ENCODE assay signal across 9 mouse cellular contexts in the genomic region with DNA sequence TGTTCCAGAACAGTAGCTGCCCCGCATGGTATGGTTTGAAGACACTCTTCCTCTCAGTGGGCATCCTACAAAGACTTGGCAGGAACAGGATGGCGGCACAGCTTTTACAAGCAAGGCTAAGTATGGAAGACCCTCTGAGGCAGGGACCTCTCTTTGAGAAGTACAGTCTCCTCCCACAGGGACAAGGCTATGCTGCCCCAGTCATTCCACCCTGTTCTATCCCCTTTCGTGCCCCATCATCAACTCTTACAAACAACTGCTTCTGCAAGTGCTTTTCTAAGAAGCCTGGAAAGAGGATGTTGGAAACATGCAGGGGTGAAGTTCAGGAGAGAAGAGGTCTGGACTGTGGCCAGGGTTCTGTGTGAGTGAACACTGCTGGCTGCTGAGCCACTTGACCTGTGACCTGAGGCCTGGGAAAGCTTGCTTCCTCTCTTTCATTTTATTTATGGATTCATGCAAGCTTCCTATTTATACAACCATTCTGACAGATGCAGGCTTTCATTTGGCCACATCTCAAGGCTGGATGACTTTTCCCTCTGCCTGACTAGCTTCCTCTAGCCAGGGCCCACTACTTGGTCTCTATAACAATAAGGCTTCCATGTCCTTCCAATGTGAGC.
DNase-seq lines count a peak whose midpoint lies in the region; ATAC-seq and TF ChIP-seq lines count a peak whose summit lies in the region.
"Had no signal": no experiment of that assay in that cellular context is flagged by ENCODE, and none has a peak within 500 bp of the region (broad histone marks: within the 10 kb centered on the region; RNA-seq: fewer than 3 reads in every experiment).

No protein-coding gene starts in this region.

- H3K36me3 ChIP-seq in heart, embryonic 10.5 days = no peaks in the 10 kb centered on the region
- H3K36me3 ChIP-seq in stomach, postnatal 0 days (ENCODE audit: control insufficient read depth, insufficient read depth, low read length) = no peaks in the 10 kb centered on the region
- H3K36me3 ChIP-seq in midbrain, embryonic 15.5 days (replicated peaks) = no peaks in the 10 kb centered on the region

- no peak for TF ChIP-seq CTCF in stomach, postnatal 0 days (IDR thresholded peaks at IDR 0.05; ENCODE audit: low read depth)

- H3K9me3 ChIP-seq in heart, embryonic 10.5 days = peaks cover 8% of the 10 kb centered on the region; the same call in 1 of the 2 replicates
- no peaks in the 10 kb centered on the region for H3K9me3 ChIP-seq in stomach, postnatal 0 days (ENCODE audit: control insufficient read depth, low read length)
- no peaks in the 10 kb centered on the region for H3K9me3 ChIP-seq in midbrain, embryonic 15.5 days

- H3K4me3 ChIP-seq in heart, embryonic 10.5 days = no peak overlapping the region
- no peak overlapping the region for H3K4me3 ChIP-seq in stomach, postnatal 0 days (ENCODE audit: low read depth, low read length)
- H3K4me3 ChIP-seq in midbrain, embryonic 15.5 days = no peak overlapping the region

- TF ChIP-seq EP300 in stomach, postnatal 0 days (optimal IDR thresholded peaks at IDR 0.05) = no peak

- no peak overlapping the region for H3K9ac ChIP-seq in stomach, postnatal 0 days (ENCODE audit: low read length)
- no peak overlapping the region for H3K9ac ChIP-seq in midbrain, embryonic 15.5 days

- H3K27me3 ChIP-seq in heart, embryonic 10.5 days (ENCODE audit: insufficient read depth, poor library complexity, severe bottlenecking) = no peaks in the 10 kb centered on the region
- H3K27me3 ChIP-seq in stomach, postnatal 0 days (ENCODE audit: control insufficient read depth, insufficient read depth, low read length) = no peaks in the 10 kb centered on the region
- H3K27me3 ChIP-seq in midbrain, embryonic 15.5 days (replicated peaks) = no peaks in the 10 kb centered on the region

- peak; percentile 24 to 25 for DNase-seq in spleen, adult 18-20 months
- no peak for DNase-seq in spleen, postnatal 14 days (ENCODE audit: low spot score in 2 of 2)
- no peak for DNase-seq in heart, embryonic 10.5 days (ENCODE audit: low spot score)
- DNase-seq in kidney, postnatal 25 days = peak; percentile 91 to 93
- DNase-seq in stomach, postnatal 0 days (ENCODE audit: low spot score) = peak; percentile 21
- no peak for DNase-seq in cerebellum, adult 11 months
- DNase-seq: cerebellum, postnatal 36 days had no signal

- H3K4me2 ChIP-seq in stomach, postnatal 0 days (replicated peaks; ENCODE audit: low read depth) = no peak overlapping the region
- no peak overlapping the region for H3K4me2 ChIP-seq in midbrain, embryonic 15.5 days

- H3K4me1 ChIP-seq in heart, embryonic 10.5 days = no peaks in the 10 kb centered on the region
- H3K4me1 ChIP-seq in stomach, postnatal 0 days (replicated peaks; ENCODE audit: control insufficient read depth, insufficient read depth) = no peaks in the 10 kb centered on the region
- H3K4me1 ChIP-seq in midbrain, embryonic 15.5 days = no peaks in the 10 kb centered on the region

- peak; percentile 53; the same call in 1 of the 2 replicates for ATAC-seq in stomach, postnatal 0 days (ENCODE audit: low FRiP score, low TSS enrichment)
- no peak for ATAC-seq in midbrain, embryonic 15.5 days (replicated peaks)
- ATAC-seq in inflammation-experienced regulatory T-cells, adult 6 months = no peak

- 0 out of 2 replicates have a peak overlapping the region, but pooled peaks have one; percentile 9 for H3K27ac ChIP-seq in heart, embryonic 10.5 days
- peak overlapping the region; percentile 53 for H3K27ac ChIP-seq in stomach, postnatal 0 days (replicated peaks)
- H3K27ac ChIP-seq in midbrain, embryonic 15.5 days = no peak overlapping the region

- 85% methylated on average over 3 of the region's 3 CpGs for WGBS in heart, embryonic 10.5 days
- WGBS in stomach, postnatal 0 days = 77% methylated on average over 3 of the region's 3 CpGs
- WGBS in midbrain, embryonic 15.5 days = 79% methylated on average over 3 of the region's 3 CpGs

Comparison
In these comparisons a context has a peak if more than half of its experiments do, and no peak if none do; other contexts are left out.
1. DNase-seq: peak in spleen, adult 18-20 months (2 of 2), kidney, postnatal 25 days (2 of 2) and stomach, postnatal 0 days (single experiment); none in spleen, postnatal 14 days (0 of 2), heart, embryonic 10.5 days (single experiment) and cerebellum, adult 11 months (single experiment).